20 mouse cellular contexts compared by ENCODE assay signal in the genomic region with DNA sequence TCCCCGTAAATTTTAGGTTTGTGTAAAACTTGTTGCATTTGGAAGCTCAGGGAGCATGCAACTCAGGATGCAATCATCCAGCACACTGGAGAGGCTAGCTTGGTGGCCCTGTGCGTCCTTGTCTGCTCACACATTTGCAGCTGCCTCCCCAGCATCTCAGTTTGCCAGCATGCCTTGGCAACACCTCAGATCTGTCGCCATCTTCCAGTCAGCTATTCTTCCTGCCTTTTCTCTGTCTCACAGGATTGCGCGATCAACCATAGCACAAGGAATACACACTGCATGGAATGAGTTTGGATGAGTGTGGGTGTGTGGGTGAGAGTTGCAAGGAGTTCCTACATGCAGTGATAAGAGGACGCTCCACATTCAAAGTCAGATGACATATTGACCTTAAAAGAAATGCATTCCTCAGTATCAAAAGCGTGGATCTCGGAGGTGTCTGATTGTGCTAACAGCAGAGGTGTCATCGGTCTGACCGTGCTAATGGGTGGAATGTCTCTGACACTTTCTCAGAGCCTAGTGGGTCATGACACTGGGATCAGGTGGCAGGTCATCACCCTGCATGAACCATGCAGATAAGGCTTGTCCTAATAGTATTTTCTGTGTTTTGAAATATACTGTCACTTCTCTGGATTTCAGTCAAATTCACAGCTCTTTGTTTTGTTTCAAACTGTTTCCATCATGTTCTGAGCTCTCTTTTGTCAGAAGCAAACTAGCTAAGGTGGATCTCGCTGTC.
DNase-seq lines count a peak whose midpoint lies in the region; ATAC-seq lines count a peak whose summit lies in the region.
"Had no signal": no experiment of that assay in that cellular context is flagged by ENCODE, and none has a peak within 500 bp of the region (broad histone marks: within the 10 kb centered on the region; RNA-seq: fewer than 3 reads in every experiment).

No protein-coding gene starts in this region.

- H3K27ac ChIP-seq in heart, embryonic 16.5 days (ENCODE audit: low read length) = no peak overlapping the region
- H3K27ac ChIP-seq in lung, embryonic 16.5 days (ENCODE audit: low read length) = peak overlapping the region; percentile 44
- H3K27ac ChIP-seq in limb, embryonic 10.5 days = peak overlapping the region; percentile 64
- H3K27ac ChIP-seq: gastrocnemius, adult 2 months; hindbrain, embryonic 10.5 days; layer of hippocampus, adult 2 months; limb, embryonic 13.5 days; liver, embryonic 12.5 days; macrophage had no signal

- no peak for ATAC-seq in heart, embryonic 16.5 days (replicated peaks; ENCODE audit: extremely low read depth, insufficient read depth, low FRiP score)
- peak; percentile 64 for ATAC-seq in lung, embryonic 16.5 days (ENCODE audit: low read depth)
- ATAC-seq: CD4-positive, CD25-positive, alpha-beta regulatory T cell, adult 4 months; intestine, postnatal 0 days; liver, embryonic 12.5 days had no signal

- H3K27me3 ChIP-seq in heart, embryonic 16.5 days (ENCODE audit: control insufficient read depth, insufficient read depth, low read length) = no peaks in the 10 kb centered on the region
- no peaks in the 10 kb centered on the region for H3K27me3 ChIP-seq in lung, embryonic 16.5 days (ENCODE audit: control insufficient read depth, insufficient read depth, low read depth, low read length)
- peaks cover 6% of the 10 kb centered on the region; the same call in 1 of the 2 replicates for H3K27me3 ChIP-seq in limb, embryonic 10.5 days (ENCODE audit: low read depth, poor library complexity, severe bottlenecking)
- H3K27me3 ChIP-seq: liver, embryonic 12.5 days had no signal

- H3K4me1 ChIP-seq in heart, embryonic 16.5 days (ENCODE audit: control insufficient read depth, insufficient read depth, low read length) = peaks cover 4% of the 10 kb centered on the region; the same call in 1 of the 2 replicates
- H3K4me1 ChIP-seq in lung, embryonic 16.5 days (replicated peaks; ENCODE audit: control insufficient read depth, insufficient read depth, low read length) = peaks cover 24% of the 10 kb centered on the region
- peaks cover 44% of the 10 kb centered on the region for H3K4me1 ChIP-seq in limb, embryonic 10.5 days
- H3K4me1 ChIP-seq: liver, embryonic 12.5 days had no signal

- peak; percentile 79 for DNase-seq in heart, adult 11 months
- no peak for DNase-seq in heart, postnatal 36 days
- DNase-seq in heart, postnatal 10 days = no peak
- DNase-seq in lung, postnatal 14 days = no peak
- no peak for DNase-seq in limb, embryonic 10.5 days (ENCODE audit: low spot score)
- DNase-seq in spleen, postnatal 14 days (ENCODE audit: low spot score in 2 of 2) = no peak
- DNase-seq: adrenal gland, postnatal 25 days; cerebellum, adult 11 months; cerebellum, adult 9-11 months had no signal

- no peak overlapping the region for H3K4me3 ChIP-seq in heart, embryonic 16.5 days (ENCODE audit: low read length)
- no peak overlapping the region for H3K4me3 ChIP-seq in lung, embryonic 16.5 days (ENCODE audit: low read length)
- H3K4me3 ChIP-seq in limb, embryonic 10.5 days = no peak overlapping the region
- H3K4me3 ChIP-seq: hindbrain, embryonic 10.5 days; layer of hippocampus, adult 2 months; limb, embryonic 13.5 days; liver, embryonic 12.5 days had no signal

- no peaks in the 10 kb centered on the region for H3K9me3 ChIP-seq in heart, embryonic 16.5 days (replicated peaks; ENCODE audit: control insufficient read depth, low read length)
- no peaks in the 10 kb centered on the region for H3K9me3 ChIP-seq in lung, embryonic 16.5 days (ENCODE audit: control insufficient read depth, low read length)
- no peaks in the 10 kb centered on the region for H3K9me3 ChIP-seq in limb, embryonic 10.5 days (replicated peaks)
- H3K9me3 ChIP-seq: hindbrain, embryonic 10.5 days; limb, embryonic 13.5 days; liver, embryonic 12.5 days had no signal

- no peak overlapping the region for H3K9ac ChIP-seq in heart, embryonic 16.5 days (ENCODE audit: low read length)
- no peak overlapping the region for H3K9ac ChIP-seq in lung, embryonic 16.5 days (ENCODE audit: low read length)
- H3K9ac ChIP-seq: limb, embryonic 13.5 days; liver, embryonic 12.5 days had no signal

- WGBS in heart, embryonic 16.5 days = 40% methylated on average over 11 of the region's 11 CpGs
- 46% methylated on average over 11 of the region's 11 CpGs for WGBS in lung, embryonic 16.5 days
- 72% methylated on average over 11 of the region's 11 CpGs for WGBS in limb, embryonic 10.5 days

- H3K4me2 ChIP-seq in heart, embryonic 16.5 days (ENCODE audit: low read depth, low read length) = peak overlapping the region; percentile 42; the same call in 1 of the 2 replicates
- peak overlapping the region; percentile 41 for H3K4me2 ChIP-seq in lung, embryonic 16.5 days (ENCODE audit: low read depth, low read length)
- H3K4me2 ChIP-seq: limb, embryonic 13.5 days; liver, embryonic 12.5 days; midbrain, embryonic 11.5 days had no signal

- intact Hi-C loops in heart, postnatal 36 days (cut with DNase I) = no loop called here
- intact Hi-C loops in heart, postnatal 10 days (cut with DNase I) = no loop called here

- H3K36me3 ChIP-seq in heart, embryonic 16.5 days (ENCODE audit: control insufficient read depth, insufficient read depth) = no peaks in the 10 kb centered on the region
- H3K36me3 ChIP-seq in lung, embryonic 16.5 days (ENCODE audit: control insufficient read depth, insufficient read depth, low read length) = no peaks in the 10 kb centered on the region
- no peaks in the 10 kb centered on the region for H3K36me3 ChIP-seq in limb, embryonic 10.5 days
- H3K36me3 ChIP-seq: hindbrain, embryonic 10.5 days; limb, embryonic 13.5 days; liver, embryonic 12.5 days had no signal
